Mouse (Mus musculus) large intestine, adult 2 months (tissue): Measurements from ENCODE around the gene Sncb. TPM values are rescaled to one million over a fixed set of nuclear protein-coding genes. Genes with fewer than 3 reads are reported as not detected.
A peak's percentile ranks its signal among the peaks of the same experiment; 100 is the strongest.
"Not testable (repeated sequence)": the region's sequence is repeated elsewhere in the genome, so short reads cannot be mapped to it uniquely, and the experiment has no call there.

Experiments
- DNase-seq: peaks from one replicate; pipeline ENCODE4 v3.0.0-alpha.2; 2012; ENCODE audit warnings: low read depth, low spot score
- WGBS: fragments of 180-500 bp; shearing (Covaris S2); methylation state at CpG from one replicate; pipeline ENCODE4 v1.1.7; 2018; 5-methylcytosine and 5-hydroxymethylcytosine counted together
- polyA plus RNA-seq: library from polyadenylated mRNA; depleted of rRNA; stranded (reverse); fragments of >200 nt; gene quantifications from 2 replicates; pipeline ENCODE4 v1.2.3, GENCODE M21; 2012

Gene Sncb
- polyA plus RNA-seq, 1 experiment: 0.57 TPM

GRCm38 (mm10) chr13:54787591-54787990 is 21.2 kb upstream of the Sncb start:
- 6% methylated on average over 2 of the region's 2 CpGs for WGBS
- DNase-seq: not testable (repeated sequence)

GRCm38 (mm10) chr13:54783698-54784097 is 17.3 kb upstream of the Sncb start, which contains the start of gene Eif4e1b:
Gene Eif4e1b, plus strand, starts transcription at chr13:54783998.
- DNase-seq: no peak
- 79% methylated on average over 4 of the region's 4 CpGs for WGBS

GRCm38 (mm10) chr13:54783235-54783634 is 16.8 kb upstream of the Sncb start:
- 42% methylated on average over 2 of the region's 2 CpGs for WGBS
- DNase-seq: no peak

- DNase-seq: no peak
- 80% methylated on average over 3 of the region's 3 CpGs for WGBS
Observed at GRCm38 (mm10) chr13:54781086-54781485, 14.7 kb upstream of the Sncb start.

- 71% methylated on average over 3 of the region's 3 CpGs for WGBS
- DNase-seq: no peak
Observed at GRCm38 (mm10) chr13:54780592-54780991, 14.2 kb upstream of the Sncb start.

- WGBS: 67% methylated on average over 4 of the region's 4 CpGs
- DNase-seq: no peak
Observed at GRCm38 (mm10) chr13:54767012-54767411, 617 bp upstream of the Sncb start.

- 7% methylated on average over 44 of the region's 44 CpGs for WGBS
- DNase-seq: no peak
Observed at GRCm38 (mm10) chr13:54765281-54766191, 859 bp downstream of the Sncb start.

GRCm38 (mm10) chr13:54760906-54761305 is 5.5 kb downstream of the Sncb start:
- no peak for DNase-seq
- WGBS: 75% methylated on average over 7 of the region's 7 CpGs

- no peak for DNase-seq
- WGBS: 61% methylated on average over 8 of the region's 8 CpGs
Observed at GRCm38 (mm10) chr13:54760164-54760795, 6.1 kb downstream of the Sncb start.

GRCm38 (mm10) chr13:54759496-54759895 is 6.9 kb downstream of the Sncb start:
- no peak for DNase-seq
- 14% methylated on average over 7 of the region's 7 CpGs for WGBS

GRCm38 (mm10) chr13:54758756-54759470 is 7.5 kb downstream of the Sncb start:
- 6% methylated on average over 29 of the region's 29 CpGs for WGBS
- no peak for DNase-seq

GRCm38 (mm10) chr13:54758045-54758755 is 8.2 kb downstream of the Sncb start:
- peak; percentile 42 for DNase-seq
- under 1% methylated on average over 43 of the region's 43 CpGs for WGBS

- no peak for DNase-seq
- WGBS: 36% methylated on average over 10 of the region's 10 CpGs
Observed at GRCm38 (mm10) chr13:54757093-54757830, 9.1 kb downstream of the Sncb start.

GRCm38 (mm10) chr13:54756156-54756712 is 10.2 kb downstream of the Sncb start:
- DNase-seq: no peak
- 87% methylated on average over 8 of the region's 8 CpGs for WGBS

GRCm38 (mm10) chr13:54755201-54755830 is 11.1 kb downstream of the Sncb start:
- WGBS: 25% methylated on average over 9 of the region's 9 CpGs

GRCm38 (mm10) chr13:54754169-54755080 is 12.0 kb downstream of the Sncb start:
- no peak for DNase-seq
- WGBS: 40% methylated on average over 12 of the region's 12 CpGs

More at GRCm38 (mm10) chr13:54755201-54755830, 11.1 kb downstream of the Sncb start:
- DNase-seq: no peak

- 59% methylated on average over 6 of the region's 6 CpGs for whole genome bisulfite sequencing
- DNase-seq: no peak
Observed at GRCm38 (mm10) chr13:54753733-54754132, 12.7 kb downstream of the Sncb start.
